Mouse (Mus musculus) testis, postnatal 14 days (tissue): ENCODE measurements around the gene Vkorc1.
"Not testable (repeated sequence)": the region's sequence is repeated elsewhere in the genome, so short reads cannot be mapped to it uniquely, and the experiment has no call there.

Experiments used
- DNase-seq: peaks from one replicate; pipeline ENCODE4 v3.0.0; 2021; ENCODE audit warnings: low spot score

Vkorc1 gene

GRCm38 (mm10) chr7:127915293-127915692, 19.9 kb upstream of the Vkorc1 start:
- DNase-seq = no peak

GRCm38 (mm10) chr7:127912938-127913337, 17.5 kb upstream of the Vkorc1 start:
- no peak for DNase-seq

DNA sequence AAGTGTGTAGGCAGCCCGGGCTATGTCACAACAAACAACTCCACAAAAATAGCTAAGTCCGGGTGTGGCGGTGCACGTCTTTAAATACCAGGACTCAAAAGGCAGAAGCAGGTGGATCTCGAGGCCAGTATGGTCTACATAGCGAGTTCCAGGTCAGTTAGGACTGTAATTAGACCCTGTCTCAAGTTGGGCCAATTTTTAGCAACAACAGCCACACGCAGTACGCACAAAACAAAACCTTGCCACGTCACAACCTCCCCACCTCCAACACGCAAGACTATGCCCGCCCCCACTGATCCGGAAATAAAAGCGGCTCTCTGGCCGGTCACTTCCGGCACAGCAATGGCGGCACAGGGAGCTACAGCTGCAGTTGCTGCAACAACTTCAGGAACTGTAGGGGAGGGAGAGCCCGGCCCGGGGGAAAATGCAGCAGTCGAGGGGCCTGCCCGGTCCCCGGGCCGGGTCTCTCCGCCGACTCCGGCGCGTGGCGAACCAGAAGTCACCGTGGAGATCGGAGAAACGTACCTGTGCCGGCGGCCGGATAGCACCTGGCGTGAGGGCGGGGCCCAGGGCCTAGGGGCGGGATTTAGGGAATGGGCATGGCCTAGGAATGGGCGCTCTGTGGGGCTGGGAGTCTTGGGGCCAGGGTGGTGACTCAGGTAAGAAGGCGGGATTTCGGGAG, 16.9 kb upstream of the Vkorc1 start, which contains the start of gene Kat8:
Gene Kat8, plus strand, starts transcription at position 327 of the 682 bp plus-strand sequence.
- peak; percentile 88 for DNase-seq

GRCm38 (mm10) chr7:127908656-127909055, 13.2 kb upstream of the Vkorc1 start:
- DNase-seq = no peak

- DNase-seq = no peak
Measured at GRCm38 (mm10) chr7:127907939-127908338, 12.5 kb upstream of the Vkorc1 start.

DNA sequence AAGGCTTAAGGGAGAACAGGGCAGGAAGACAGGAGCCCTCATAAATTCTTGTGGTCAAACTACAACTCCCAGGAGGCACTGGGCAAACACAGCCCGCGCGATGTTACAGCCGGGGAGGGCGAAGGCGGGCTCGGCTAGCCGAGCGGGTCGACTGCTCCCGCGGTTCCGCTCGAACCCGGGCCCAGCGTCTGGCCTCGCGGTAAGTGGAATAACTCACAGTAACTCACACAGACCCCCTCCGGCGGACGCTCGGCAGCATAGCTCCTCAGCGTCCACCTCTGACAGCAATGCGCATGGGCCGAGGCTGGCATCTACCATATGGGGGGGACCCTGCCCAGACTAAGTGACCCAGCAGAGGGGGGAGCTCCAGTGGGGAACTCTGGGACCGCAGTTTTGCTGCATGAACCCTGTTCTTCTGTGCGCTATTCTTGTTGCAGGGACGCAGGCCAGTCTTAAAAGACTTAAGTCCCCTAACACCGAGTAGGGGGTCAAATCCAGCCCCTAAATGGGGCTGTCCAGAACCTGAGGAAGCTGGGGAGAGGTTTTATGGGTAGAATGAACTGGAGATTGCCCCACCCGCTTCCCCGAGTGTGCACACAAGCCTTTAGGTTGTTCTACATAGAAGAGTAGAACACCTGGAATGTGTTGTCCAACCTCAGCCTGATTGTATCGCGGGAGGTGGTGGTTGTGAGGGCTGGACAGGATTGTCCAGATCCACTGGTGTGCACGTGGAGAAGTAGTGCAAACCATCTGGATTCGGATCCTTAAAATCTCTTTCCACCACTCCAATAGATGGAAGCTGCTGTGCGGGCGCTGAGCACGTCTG, 8.8 kb upstream of the Vkorc1 start, which contains the start of gene Bckdk:
Gene Bckdk, plus strand, starts transcription at position 112 of the 826 bp plus-strand sequence.
- peak; percentile 82 for DNase-seq

GRCm38 (mm10) chr7:127901772-127902171, 6.4 kb upstream of the Vkorc1 start:
- DNase-seq = no peak

GRCm38 (mm10) chr7:127899997-127900396, 4.6 kb upstream of the Vkorc1 start:
- DNase-seq = no peak

DNA sequence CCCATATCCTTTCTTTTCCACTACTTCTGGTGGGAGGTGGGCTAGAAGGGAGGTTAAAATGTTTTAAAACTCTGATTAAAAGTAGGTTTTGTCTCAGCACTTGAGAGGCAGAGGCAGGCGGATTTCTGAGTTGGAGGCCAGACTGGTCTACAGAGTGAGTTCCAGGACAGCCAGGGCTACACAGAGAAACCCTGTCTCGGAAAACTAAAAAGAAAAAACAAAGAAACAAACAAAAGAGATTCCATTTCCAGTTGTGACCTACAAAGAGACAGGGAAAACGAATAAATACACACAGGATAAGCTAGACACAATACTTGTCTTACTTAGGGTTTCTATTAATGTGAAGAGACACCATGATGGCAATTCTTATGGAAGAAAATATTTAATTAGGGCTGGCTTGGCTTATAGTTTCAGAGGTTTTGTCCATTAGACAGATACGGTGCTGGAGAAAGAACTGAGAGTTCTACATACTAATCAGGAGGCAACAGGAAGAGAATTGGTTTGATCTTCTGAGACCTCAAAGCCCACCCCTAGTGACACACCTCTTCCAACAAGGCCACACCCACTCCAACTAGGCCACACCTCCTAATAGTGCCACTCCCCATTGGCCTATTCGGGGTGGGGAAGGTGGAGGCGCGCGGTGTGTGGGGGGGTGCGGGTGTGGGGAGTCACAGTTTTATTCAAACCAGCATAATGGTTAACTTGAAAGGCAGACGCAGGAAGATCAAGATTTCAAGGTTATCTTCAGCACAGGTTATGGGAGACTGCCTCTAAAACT, 3.0 kb upstream of the Vkorc1 start:
- no peak for DNase-seq

DNA sequence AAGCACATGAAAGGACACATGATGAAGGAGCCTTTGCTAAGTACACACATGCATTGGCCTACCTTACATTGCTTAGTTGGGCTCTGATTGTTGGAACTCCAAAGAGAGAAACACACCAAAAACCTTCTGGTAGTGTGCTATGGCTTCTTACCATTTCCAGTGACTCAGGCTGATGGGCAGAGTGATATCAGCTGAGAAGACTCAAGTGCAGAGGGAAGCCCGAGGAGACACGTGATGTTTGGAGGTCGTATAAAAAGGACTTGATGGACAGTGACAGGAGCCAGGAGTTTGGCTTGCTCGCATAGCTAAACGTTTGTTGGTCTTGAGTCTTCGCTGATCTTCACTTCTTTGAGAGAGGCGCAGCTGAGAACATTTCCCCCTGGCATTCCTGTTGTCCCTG, 2.1 kb upstream of the Vkorc1 start:
- no peak for DNase-seq

DNA sequence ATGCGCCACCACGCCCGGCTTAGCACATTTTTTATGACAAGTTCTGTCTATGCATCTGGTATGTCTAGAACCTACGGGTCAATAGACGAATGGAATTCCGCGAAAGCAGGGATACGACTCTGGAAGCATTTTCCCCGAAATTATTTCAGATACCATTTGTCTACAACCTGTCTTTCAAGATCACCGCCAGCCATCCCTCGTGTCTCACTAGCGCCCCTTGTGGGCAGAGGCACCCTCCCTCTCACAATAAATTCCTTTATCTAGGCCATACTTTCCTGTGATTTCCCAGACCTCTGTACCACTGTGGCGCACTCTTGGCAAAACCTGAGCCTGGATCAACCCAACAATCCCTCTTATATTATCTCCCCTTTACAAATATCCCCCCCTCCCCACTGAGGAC, 967 bp upstream of the Vkorc1 start:
- DNase-seq = peak; percentile 69

DNA sequence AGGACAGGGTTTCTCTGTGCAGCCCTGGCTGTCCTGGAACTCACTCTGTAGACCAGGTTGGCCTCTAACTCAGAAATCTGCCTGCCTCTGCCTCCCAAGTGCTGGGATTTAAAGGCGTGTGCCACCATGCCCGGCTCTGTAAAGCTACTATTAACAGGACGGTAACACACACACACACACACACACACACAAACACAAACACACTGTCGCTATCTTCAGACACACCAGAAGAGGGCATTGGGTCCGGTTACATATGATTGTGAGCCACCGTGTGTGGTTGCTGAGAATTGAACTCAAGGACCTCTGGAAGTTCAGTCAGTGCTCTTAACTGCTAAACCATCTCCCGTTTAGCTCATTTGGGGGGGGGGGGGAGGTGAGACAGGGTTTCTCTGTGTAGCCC, 474 bp upstream of the Vkorc1 start:
- DNase-seq = not testable (repeated sequence)

DNA sequence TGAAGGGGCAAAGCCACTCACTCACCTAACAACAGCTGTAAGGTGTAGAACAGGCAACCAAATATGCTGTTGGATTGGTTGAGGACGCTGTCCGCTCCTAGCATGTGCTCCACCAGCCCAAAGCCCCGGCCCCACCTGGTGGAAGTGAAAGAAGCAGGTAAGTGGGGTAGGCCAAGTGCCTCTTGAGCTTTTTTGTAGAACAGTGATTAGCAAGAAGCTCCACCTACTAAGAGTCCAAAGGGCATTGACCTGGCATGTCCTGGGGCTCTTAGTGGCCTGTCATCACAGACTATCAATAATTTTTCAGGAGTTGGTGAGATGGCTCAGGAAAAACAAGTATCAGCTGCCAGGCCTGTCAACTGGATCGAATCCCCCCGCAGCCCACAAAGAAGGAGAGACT, 937 bp downstream of the Vkorc1 start:
- no peak for DNase-seq

GRCm38 (mm10) chr7:127890798-127891197, 4.6 kb downstream of the Vkorc1 start, which contains the start of gene Prss53:
Gene Prss53, minus strand, starts transcription at chr7:127890970.
- DNase-seq = no peak

GRCm38 (mm10) chr7:127888821-127889220, 6.6 kb downstream of the Vkorc1 start:
- no peak for DNase-seq

DNA sequence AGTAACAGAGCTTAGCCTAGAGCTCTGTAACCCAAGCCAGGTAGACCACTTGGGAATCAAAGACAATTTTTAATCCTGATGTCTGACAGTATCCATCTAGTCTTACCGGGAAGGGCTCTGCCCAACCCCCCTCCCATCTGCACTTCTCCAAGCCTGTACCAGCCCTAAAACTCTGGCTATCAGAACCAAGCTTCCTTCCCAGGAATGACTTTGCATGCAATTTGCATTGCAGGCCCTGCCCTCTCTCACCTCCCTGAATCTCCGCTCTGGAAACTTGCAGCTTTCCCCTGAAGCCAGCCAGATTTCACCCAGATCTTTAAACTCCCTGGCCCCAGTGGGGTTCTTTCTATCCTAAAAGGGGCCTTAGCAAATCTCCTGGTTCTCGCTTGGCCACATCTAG, 7.6 kb downstream of the Vkorc1 start:
- DNase-seq = no peak

- DNase-seq = no peak
Measured at GRCm38 (mm10) chr7:127887191-127887590, 8.2 kb downstream of the Vkorc1 start.

DNA sequence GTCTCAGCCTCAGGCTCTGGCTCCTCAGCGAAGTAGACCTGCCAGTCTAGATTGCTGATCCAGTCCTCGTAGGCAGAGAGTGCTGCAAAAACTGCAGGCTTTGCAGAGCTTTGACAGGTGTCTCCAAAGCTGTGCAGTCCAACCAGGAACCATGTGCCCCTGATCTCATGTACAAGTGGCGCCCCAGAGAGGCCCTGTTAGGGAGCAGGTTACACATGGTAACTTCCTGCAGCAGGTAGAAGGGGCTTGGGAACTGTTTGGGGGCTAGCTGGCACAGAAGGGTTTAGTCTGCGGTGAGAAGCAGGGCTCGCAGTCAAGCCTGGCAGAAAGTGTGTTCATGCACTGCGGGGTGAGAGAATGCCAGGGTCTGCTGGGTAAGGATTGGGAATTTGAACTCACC, 8.9 kb downstream of the Vkorc1 start:
- DNase-seq = no peak

- peak; percentile 73 for DNase-seq
Measured at GRCm38 (mm10) chr7:127885951-127886350, 9.5 kb downstream of the Vkorc1 start.

DNA sequence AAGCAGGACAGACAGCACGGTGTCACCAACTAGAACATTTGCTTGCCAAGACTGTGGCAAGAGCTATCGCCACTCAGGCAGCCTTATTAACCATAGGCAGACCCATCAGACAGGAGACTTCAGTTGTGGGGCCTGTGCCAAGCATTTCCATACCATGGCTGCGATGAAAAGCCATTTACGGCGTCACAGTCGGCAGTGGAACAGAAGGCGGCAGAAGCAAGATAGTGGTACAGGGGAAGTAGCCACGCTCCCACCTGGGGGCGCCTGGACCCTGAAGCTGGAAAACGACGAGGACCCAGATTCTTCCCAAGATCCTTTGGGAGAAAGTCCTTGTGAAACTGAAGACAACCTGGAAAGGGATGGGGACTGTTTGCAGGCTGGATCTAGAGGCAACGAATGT, 15.0 kb downstream of the Vkorc1 start:
- no peak for DNase-seq

DNA sequence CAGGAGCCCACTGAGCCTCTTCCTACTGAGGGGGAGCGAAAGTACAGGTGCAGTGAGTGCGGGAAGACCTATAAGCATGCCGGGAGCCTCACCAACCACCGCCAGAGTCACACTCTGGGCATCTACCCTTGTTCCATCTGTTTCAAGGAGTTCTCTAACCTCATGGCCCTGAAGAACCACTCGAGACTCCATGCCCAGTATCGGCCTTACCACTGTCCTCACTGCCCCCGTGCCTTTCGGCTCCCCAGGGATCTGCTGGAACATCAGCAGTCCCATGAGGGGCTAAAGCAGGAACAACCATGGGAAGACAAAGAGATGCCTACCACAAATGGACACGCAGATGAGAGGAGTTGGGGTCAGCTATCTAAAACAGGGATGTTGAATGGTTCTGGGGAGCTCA, 16.1 kb downstream of the Vkorc1 start:
- no peak for DNase-seq
